Mouse (Mus musculus) spleen, postnatal 10 days (tissue): Measurements from ENCODE around the gene Ano7.

Source experiments
- DNase-seq, 2 experiments: peaks; one replicate each; pipeline ENCODE4 v3.0.0; 2021 to 2022; ENCODE audit warnings: low spot score in 2 of 2

The Ano7 gene

DNA sequence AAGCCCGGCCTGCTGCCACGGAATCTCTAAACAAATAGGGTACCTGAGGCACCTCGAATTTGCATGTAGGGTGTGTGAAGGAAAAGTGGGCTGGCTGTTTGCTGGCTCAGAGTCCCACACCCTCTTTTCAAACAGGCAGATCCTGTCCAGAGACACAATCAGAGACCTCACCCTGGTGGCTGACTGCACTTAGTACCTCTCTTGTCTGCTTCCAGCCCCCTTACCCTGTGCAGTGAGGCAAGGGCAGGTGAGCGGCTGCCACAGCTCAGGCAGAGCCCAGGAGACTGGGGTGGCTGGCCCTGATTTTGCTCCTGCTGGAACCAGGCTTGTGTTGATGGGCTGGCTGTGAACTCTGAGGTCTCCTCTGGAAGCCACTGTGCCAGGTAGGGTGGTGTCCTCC is at the start of gene Ano7:
Gene Ano7 (plus strand): TSS at position 266 of the 400 bp plus-strand sequence.
- no peak for DNase-seq

DNA sequence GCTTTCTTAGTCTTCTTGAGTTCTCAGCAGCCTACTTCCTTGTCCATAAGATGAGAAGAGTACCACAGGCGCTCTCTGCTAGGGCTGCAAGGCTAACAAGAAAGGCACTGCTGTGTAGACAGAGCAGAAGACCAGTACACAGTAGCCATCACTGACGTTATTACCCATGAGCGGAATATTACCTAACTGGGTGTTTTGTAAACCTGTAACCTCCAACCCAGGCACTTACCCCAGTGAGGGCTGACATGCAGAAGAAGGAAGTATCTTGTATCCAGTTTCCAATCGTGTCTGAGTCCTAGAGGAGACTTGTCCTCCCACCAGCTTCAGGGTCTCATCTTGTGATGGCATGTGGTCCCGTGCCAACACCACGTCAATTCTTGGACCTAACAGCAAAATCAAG is 49.8 kb upstream of the Ano7 start:
- no peak for DNase-seq

DNA sequence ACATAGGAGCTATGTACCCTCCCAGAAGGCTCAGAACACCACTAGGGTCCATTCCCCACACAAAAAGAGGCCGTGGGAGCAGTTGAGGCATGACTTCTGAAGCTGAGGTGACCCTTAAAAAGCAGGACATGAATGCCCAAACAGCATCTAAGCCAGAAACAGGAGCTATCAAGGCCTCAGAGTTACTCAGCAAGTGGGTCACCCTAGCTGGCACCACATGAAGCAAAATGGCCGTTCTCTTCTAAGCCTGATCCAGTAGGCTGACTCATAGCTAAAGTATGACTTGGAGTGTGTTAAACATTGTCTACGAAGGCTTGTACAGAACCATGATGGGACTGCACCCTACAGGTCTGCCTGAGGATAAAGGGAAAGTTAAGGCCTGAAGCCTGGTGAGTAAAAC is 47.3 kb upstream of the Ano7 start:
- DNase-seq: no peak

DNA sequence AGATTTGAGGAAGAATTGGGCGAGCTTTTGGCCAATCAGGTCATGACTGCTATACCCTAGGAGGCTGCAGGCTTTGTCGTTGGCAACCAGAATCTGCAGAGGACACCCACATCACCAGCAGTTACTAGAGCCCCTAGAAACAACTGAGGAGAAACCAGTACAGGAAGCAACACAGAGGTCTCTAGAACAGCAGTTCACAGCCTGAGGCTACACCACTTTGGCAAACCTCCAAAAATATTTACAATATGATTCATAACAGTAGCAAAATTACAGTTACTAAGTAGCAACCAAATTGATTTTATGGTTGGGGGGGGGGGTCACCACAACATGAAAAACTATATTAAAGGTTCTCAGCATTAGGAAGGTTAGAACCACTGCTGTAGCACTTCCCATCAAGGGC is 39.1 kb upstream of the Ano7 start:
- DNase-seq: no peak

DNA sequence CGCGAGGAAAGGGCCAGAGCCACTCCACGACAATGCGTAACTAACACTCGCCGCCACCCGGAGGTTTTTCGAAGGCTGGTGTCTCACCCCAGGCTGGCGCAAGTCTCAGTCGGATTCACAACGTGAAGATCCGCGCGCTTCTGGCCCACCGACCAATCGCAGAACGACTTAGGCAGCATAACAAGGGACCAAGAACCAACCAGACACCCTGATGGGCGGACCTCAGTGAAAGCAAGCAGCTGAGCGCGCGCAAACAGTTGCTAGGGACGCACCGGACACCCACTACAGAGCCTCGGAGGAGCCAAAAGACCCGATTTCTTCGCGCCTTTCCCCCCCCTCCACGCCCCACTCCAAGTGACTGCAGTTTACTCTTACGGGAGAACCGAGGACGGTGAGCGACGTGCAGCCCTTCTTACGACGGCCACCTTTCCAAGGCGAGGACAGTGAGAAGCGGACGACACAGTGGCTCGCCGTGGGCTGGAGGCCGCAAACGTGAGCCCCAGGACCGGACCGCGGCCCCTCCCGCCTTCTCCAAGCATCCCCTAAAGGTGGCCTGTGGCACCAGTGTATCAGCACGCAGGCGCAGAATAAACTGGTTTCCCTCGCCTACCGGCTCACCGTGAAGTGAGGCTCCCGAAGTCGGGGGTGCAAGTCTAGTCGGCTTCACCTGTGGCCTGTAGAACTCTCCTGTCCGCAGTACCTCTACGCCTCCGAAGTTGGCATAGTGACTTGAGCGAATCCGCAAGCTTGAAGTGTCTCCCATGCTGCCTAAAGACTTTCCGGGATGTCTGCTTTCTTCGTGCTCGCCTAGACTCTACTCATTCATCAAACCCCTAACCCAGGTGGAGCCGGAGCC is 30.9 kb upstream of the Ano7 start, which contains the start of the genes Ppp1r7 and Pask:
Gene Ppp1r7 (plus strand): TSS at position 207 of the 856 bp plus-strand sequence.
Gene Pask (minus strand): TSS at position 835 of the 856 bp plus-strand sequence.
- DNase-seq: peak; percentile 86 to 95

DNA sequence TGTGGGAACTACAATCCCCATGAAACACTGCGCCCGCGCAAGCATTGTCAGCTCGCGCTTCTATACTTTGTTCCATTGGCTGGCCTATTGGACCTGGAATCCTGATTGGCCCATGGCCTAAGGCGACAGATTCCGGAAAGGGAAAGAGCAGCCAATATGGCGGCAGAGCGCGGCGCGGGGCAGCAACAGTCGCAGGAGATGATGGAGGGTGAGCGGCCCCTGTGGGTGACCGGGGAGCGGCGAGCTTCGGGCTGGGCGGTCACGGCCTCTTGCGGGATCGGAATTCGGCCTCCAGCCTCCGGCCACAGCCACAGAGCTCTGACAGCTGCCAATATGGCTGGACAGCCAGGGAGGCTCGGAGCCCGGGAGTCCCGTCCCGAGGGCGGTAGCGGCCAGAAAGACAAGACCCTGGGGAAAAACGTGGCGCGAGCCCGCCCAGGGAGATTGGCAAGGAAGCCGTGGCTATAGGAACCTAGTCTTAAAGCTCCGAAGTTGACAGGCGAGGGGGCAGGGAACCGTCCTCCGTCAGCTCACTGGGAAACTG is 30.2 kb upstream of the Ano7 start:
- DNase-seq: peak in 1 of 2 experiments; percentile 94

DNA sequence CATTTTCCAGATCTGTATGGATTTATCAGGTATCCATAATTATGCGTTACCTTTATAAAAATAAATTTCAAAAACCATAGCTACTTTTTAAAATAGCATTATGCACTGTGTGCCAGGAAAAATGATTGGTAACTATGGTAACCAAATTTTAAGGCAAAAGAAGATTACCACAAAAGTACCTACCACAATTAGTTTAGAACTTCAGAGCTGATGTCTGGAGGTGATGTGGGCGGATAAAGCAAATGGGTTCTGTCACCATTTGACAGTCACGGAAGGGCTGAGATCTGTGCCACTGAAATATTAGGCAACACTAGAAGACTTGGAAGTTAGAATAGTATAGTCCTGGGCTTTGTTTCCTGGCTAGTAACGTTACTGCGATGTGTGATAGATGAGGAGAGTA is 26.6 kb upstream of the Ano7 start:
- DNase-seq: no peak

DNA sequence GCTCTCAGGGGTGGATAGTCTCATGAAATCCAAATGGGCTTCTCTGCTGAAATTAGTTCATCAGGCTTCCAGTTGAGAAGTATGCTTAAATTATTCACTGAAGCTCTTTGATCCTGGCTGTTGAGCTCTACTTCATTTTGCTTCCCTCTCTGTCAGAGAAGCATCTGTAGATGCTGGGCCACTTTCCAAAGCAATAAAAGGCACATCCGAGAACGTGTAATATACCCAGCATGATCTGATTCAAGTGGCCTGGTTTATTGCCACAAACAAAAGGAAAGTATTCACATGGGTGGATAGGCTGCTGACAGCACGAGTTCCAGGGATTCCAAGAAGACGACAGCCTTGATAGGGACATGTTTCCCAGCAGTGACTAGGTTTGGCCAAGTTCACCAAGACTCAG is 24.0 kb upstream of the Ano7 start:
- DNase-seq: no peak

DNA sequence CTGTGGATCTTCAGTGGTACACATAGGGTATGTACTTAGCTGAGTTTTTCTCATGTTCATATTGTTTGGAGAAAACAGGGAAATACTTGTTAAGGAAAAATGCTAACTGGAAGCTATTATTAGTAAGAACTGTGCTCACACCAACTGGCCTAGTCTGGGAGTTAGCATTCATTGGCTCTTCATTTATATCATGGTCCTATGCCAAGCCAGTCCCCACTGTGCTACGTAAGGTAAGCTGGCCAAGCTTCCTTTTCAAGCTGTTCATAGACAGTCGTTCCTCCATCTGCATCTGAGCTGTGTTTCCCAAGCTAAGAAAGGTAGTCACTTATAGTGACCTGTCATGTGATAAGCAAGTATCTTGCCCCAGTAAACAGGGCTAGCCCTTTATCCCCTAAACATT is 21.0 kb upstream of the Ano7 start:
- no peak for DNase-seq

DNA sequence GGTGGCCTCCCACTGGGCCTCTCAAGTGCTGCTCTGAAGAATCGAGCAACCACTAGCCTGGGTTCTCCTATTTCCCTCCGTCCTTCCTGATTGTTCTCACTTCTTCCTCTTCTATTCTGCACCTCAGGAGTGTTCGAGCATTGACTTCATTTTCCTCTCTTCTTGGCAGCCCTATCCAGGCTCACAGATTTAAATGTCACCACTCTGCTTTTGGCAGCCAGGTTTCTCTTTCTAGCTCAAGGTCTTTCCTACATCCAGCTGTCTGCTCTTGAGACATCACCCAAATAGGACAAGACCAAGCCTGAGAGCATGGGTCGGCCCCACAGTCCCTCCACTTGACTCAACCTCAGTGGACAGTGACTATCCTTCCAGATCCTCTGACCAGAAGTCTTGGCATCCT is 11.1 kb upstream of the Ano7 start:
- no peak for DNase-seq

DNA sequence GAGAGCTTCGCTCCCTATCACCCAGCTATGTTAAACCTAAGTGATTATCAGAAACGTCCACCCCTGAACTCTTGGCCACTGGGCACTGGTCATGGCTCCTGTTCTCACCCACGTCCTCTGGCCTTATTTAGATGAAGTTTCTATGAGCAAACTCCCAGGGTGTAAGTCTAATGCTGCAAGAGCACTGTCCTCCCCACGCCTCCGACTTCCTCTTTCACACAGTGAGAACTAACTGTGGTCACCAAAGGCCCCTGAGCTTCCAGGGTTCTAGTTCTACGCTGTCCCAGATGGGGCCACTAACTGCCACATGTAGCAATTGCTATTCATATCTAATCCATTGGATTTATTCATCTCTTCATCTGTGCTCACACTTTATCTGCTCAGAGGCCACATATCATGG is 8.1 kb upstream of the Ano7 start:
- DNase-seq: no peak

DNA sequence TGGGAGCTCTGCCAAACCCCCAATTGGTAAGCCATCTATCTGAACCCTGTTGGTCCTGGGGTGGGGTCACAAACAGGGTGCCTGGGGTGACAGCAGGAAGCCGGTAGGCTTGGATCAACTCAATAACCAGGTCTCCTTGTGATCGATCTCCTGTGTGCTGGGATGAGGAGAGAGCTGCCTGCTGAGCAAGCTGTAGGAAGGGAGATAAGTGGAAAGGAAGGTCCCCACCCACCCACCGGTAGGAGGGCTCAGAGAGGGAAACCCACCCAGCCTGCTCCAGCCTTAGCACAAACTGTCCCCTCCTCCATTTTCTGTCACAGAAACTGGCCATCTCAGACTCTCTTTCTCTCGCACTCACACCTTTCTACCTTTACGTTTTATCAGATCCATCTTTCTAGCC is 3.6 kb downstream of the Ano7 start:
- DNase-seq: no peak

DNA sequence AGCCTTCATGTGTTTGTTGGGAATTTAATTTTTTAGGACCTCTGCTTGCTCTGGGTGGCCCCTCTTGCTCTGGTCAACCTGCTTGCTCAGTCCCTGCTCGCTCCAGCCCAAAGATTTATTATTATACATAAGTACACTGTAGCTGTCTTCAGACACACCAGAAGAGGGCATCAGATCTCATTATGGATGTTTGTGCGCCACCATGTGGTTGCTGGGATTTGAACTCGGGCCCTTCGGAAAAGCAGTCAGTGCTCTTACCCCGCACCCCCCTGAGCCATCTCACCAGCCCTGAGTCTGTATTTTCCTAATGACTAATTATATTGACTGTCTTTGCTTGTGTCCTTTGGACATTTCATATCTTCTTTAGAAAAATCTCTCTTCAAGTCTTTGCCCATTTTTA is 5.4 kb downstream of the Ano7 start:
- DNase-seq: no peak

DNA sequence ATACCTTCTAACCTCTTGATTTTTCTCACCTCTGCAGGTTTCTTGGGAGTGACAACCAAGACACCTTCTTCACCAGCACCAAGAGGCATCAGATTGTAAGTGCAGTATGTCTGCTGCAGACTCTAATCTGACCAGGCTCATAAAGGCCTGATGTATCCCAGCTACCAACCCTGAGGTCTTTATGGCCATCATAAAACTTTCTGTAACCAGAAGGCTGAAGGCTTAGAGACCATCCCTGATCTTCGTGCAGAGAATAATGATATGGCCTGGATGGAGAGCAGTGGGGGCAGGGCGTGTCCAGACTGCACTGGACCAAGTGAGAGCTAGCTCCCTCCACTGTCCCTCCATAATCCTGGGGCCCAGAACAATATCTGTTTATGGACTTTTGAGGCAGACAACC is 13.5 kb downstream of the Ano7 start:
- DNase-seq: no peak

DNA sequence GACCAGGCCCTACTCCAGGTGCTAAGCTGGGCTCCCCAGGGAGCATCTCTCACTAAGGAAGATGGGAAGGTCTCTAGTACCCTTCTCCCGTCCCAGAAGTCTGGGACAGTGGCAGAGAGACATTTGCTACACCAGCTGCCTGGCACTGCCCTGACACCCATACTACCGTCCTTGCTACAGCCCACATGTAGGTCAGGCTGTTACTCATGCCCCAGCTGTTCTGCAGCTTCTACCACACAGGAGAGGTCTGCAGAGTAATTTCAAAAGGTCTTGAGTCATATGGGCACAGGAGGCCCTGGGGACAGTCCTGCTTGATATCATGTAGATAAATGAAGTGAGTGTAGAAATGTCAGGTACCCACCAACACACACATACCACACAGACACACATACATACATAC is 15.2 kb downstream of the Ano7 start:
- DNase-seq: no peak

DNA sequence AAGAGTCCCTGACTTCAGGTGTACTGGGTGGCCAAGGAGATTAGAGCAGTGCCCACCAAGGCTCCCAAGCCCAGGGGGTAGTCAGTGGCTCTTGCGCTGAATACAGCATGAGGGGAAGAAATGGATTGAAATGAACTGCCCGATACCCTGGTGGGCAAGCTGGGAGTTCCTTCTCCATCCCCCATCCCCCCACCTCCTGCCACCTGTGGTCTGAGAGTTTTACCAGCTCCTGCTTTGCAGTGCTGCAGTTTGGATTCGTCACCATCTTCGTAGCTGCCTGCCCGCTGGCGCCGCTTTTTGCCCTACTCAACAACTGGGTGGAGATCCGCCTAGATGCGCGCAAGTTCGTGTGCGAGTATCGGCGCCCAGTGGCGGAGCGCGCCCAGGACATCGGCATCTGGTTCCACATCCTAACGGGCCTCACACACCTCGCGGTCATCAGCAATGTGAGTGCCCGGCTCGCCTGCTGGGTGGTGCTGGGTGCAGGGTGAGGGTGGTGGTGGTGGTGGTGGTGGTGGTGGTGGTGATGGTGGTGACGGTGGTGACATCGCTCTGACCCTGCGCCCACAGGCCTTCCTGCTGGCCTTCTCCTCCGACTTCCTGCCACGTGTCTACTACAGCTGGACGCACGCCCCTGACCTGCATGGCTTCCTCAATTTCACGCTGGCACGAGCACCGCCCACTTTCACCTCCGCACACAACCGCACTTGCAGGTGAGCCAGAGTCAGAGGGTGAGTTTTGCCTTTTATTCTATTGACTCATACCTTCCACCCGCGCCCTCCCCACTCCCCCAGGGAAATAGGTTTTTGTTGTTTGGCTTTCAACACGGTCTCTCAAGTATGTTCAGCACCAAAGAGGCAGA is 27.7 kb downstream of the Ano7 start:
- peak in 1 of 2 experiments; percentile 44 for DNase-seq

DNA sequence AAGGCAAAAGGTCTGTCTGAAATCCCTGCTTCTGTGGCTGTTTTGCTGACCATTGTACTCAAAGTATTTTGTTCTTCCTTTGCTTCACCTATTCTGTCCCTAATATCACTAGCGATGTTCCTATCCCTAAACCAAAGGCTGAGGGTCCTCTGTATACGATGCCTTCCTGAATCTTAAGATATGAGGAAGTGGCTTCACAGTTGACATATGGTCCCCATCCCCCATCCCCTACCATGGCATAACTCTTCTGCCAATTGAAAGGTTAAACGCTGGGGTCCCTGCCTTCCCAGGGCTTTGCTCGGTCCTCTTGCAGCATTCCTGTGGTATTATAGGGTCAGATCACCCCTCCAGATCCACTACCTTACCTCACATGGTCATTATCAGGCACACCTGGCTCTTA is 29.7 kb downstream of the Ano7 start:
- no peak for DNase-seq

DNA sequence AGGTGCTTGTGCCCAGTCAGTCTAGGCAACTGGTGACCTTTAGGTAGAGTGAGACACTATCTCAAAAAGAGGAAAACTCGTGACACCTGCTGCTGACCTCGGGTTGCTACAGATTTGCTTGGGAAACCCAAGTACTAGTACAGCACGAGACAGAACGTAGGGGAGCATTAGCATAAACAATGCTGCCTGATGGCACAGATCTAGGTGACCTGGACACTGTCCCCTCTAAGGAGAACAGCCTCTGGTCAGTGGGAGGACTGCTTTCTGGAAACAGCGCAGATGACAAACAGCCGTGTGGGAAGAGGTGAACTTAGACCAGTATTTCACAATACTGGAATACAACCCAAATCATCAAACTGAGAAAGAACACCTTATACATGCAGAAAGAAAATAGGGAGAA is 58.4 kb downstream of the Ano7 start:
- no peak for DNase-seq

DNA sequence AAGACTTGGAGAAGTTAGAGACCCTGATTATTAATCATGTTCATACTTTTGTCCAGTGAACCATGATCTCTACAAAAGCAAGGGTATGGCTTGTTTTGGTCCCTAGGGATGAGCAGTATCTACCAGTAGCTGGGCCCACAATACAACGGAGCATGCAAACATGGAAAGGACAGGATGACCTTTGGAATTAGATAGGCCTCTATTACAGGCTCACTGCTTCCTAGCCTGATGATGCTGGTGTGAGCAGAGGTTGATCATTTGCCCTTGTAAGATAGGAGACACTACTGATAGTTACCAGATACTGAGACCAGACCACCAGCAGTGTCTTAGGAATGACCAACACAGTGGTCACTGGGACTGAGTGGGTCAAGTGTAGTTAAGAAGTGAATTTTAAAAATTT is 65.6 kb downstream of the Ano7 start:
- DNase-seq: no peak

DNA sequence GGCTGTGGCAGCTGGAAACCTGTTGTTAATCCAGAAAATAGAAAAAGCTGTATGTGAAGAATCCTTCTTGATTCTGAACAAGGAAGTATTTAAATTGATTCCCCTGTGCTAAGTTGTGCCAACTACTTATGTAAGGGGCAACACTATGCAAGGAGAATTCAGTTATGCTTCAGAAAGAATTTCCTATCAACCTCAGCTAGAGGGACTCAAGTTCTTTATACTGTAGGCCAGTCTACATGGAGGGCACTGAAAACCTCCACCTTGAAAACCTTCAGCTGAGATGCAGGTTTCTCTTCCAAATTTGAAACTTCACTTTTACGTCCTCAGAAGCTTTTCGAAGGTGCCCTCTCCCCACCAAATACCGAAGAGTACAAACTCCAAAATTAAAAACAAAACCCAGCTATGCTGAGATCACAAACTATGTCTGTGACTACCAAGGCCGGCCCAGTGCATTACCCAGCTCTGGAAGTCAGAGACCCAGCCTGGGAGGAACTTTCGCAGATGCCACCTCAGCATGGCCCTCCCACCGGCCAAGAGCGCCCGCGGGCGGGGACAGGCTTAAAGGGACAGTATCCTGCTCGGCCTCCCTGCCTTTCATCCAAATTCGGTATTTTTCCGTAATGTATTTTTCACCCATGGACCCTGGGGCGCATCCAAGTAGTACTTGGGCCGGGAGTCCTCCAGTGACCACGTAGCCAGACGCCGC is 70.8 kb downstream of the Ano7 start:
- DNase-seq: peak in 1 of 2 experiments; percentile 75

DNA sequence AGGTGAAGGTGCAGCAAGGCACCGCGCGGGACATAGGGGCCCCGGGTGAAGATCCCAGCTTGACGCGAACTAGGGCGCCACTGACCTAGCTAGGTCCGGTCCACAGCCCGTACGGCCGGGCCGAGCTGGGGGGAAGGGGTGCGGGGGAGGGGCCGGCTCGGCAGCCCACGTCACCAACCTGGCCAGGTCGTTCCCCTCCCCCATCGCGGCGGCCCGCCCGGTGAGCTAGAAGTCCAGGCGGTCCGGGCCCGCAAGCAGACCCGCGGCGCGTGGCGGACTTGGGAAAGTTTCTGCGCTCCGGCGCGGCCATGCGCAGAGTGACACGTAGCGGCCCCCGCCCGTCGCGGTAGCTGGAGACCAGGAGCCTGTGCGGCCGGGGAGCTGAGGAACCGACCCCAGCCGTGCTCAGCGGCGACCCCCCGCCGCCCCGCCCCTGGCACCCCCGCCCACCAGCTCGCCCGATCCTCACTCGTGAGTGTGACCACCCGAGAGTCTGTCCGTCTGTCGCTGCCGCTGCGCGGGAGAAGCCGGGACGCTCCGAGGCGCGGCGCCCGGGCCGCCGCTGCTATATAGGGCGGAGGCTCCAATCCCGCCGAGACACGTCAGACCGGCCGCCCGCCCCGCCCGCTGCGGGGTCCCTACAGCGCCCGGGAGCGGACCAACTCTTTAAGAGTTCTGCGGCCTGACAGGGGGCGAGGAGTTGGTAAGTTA is 71.5 kb downstream of the Ano7 start:
- DNase-seq: peak; percentile 78 to 82
